Comparison of ENCODE assay signal across 8 mouse cellular contexts in the genomic region with DNA sequence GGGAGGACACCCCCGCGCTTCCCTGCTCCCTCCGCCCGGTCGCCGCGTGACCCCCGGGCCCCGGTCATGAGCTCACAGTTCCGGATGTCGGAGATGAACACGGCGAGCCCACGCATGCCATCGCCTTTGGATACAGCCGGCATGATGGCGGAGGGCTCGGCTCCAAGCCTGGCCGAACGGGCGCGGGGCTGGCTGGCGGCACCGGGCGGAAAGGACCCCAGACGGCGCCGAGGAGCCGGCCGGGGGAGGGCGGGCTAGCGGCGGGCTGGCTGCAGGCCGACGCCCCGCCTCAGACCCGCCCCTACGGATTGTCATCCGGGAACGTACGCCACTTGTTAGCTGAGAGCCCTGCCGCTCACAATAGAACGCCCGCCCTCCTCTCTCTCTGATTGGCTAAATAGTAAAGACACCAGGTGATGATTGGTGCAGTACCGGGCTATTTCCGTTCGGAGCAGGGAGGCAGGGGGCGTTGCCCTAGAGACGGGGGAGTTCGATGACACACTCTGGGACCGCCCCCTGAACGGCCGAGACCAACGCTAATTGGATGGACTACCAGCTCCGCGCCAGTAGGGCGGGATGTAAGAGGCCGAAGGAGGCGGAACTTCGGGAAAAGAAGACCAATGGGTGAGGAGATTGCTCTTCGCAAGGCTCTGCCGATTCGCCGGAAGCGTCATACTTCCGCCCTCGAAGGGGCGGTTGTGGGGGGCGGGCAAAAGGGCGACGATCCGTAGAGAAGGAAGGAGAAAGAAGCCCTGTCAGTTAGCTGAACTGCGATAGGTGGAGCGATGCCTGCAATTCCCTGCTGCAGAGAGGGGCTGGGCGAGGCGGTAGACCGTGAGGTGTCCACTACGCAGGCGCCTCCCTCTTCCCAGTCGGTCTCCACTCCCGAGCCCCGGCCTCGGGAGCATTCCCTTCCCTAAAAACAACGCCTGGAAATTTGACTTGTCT. TPM values are rescaled to one million over a fixed set of nuclear protein-coding genes. Genes with fewer than 3 reads are reported as not detected.
DNase-seq lines count a peak whose midpoint lies in the region; ATAC-seq lines count a peak whose summit lies in the region.

Gene Ap2a1, minus strand, starts transcription at position 293 of the 948 bp plus-strand sequence.

- ATAC-seq in hindbrain, embryonic 14.5 days (ENCODE audit: low FRiP score): peak; percentile 99

- peaks cover 17% of the 10 kb centered on the region for H3K36me3 ChIP-seq in hindbrain, embryonic 14.5 days (replicated peaks; ENCODE audit: control insufficient read depth, insufficient read depth)

- peak; percentile 100 for DNase-seq in R1 (ENCODE audit: low read depth, low spot score)
- DNase-seq in cerebellum, postnatal 25 days: peak; percentile 98 to 99
- peak; percentile 97 to 99 for DNase-seq in frontal cortex, postnatal 25 days (ENCODE audit: low spot score in 2 of 2)
- peak; percentile 98 for DNase-seq in hindbrain, embryonic 14.5 days (ENCODE audit: low spot score)
- DNase-seq in layer of hippocampus, postnatal 36 days: peak; percentile 100
- DNase-seq in lung, postnatal 36 days: peak; percentile 100
- peak; percentile 100 for DNase-seq in retina, postnatal 1 day
- DNase-seq in urinary bladder, adult 18-20 months (ENCODE audit: low spot score in 2 of 2): peak; percentile 93 to 100

- peak within 1 kb of the TSS; percentile 89 for H3K27ac ChIP-seq in hindbrain, embryonic 14.5 days

- peaks cover 16% of the 10 kb centered on the region for H3K4me1 ChIP-seq in hindbrain, embryonic 14.5 days (replicated peaks; ENCODE audit: control insufficient read depth, insufficient read depth, low read length)

- H3K4me2 ChIP-seq in hindbrain, embryonic 14.5 days (replicated peaks): peak within 1 kb of the TSS; percentile 76

- no peaks in the 10 kb centered on the region for H3K27me3 ChIP-seq in hindbrain, embryonic 14.5 days (ENCODE audit: control insufficient read depth, insufficient read depth, low read length)

- peak within 1 kb of the TSS; percentile 84 for H3K4me3 ChIP-seq in hindbrain, embryonic 14.5 days (replicated peaks; ENCODE audit: low read length)

- H3K9ac ChIP-seq in hindbrain, embryonic 14.5 days: peak within 1 kb of the TSS; percentile 94

- H3K9me3 ChIP-seq in hindbrain, embryonic 14.5 days (ENCODE audit: control insufficient read depth, low read length): no peaks in the 10 kb centered on the region

- WGBS in hindbrain, embryonic 14.5 days: under 1% methylated on average over 83 of the region's 84 CpGs

RNA-seq across cellular contexts. Expression of gene Ap2a1, which starts in this region (rescaled TPM):
- 123 and 135 TPM in 2 replicates for polyA plus RNA-seq in hindbrain, embryonic 14.5 days (2014; fragmentation: Nextera tagmentation; extraction: Ambion mirVana)
- 100 to 1,000 TPM; 295 to 305 TPM for total RNA-seq in layer of hippocampus, postnatal 36 days (2021)

Comparison
In these comparisons a context has a peak if more than half of its experiments do, and no peak if none do; other contexts are left out.
1. Peak in every context shown above with its lines: DNase-seq, ATAC-seq, H3K4me3 ChIP-seq and H3K27ac ChIP-seq.